Mouse (Mus musculus) limb, embryonic 15.5 days (tissue): Measurements from ENCODE around the gene Med27. TPM values are rescaled to one million over a fixed set of nuclear protein-coding genes. Genes with fewer than 3 reads are reported as not detected.

Experiments used
- ATAC-seq: fragments of 200-750 bp; cut with Nextera tagmentation; 2 replicates; pipeline ENCODE4 v1.8.0; 2017; ENCODE audit warnings: low read depth, moderate TSS enrichment; ENCODE audit not compliant: insufficient number of reproducible peaks, low FRiP score, low TSS enrichment
- H3K27ac ChIP-seq: fragments of 300-500 bp; sonication (generic); 2 replicates; pipeline ENCODE4 v1.5.1; 2015; ENCODE audit warnings: moderate library complexity, mild to moderate bottlenecking, inconsistent platforms
- H3K27me3 ChIP-seq: fragments of 300-500 bp; sonication (generic); 2 replicates; pipeline ENCODE4 v1.6.1; 2015; ENCODE audit warnings: inconsistent platforms
- H3K36me3 ChIP-seq: fragments of 300-500 bp; sonication (generic); 2 replicates; pipeline ENCODE4 v1.6.1; 2015; ENCODE audit warnings: inconsistent platforms
- H3K4me1 ChIP-seq: fragments of 300-500 bp; sonication (generic); 2 replicates; pipeline ENCODE4 v1.6.1; 2015; ENCODE audit warnings: inconsistent platforms
- H3K4me2 ChIP-seq: fragments of 300-500 bp; sonication (generic); 2 replicates; pipeline ENCODE4 v1.6.1; 2015; ENCODE audit warnings: mild to moderate bottlenecking, inconsistent platforms
- H3K4me3 ChIP-seq: fragments of 300-500 bp; sonication (generic); 2 replicates; pipeline ENCODE4 v1.5.1; 2015; ENCODE audit warnings: mild to moderate bottlenecking, inconsistent platforms
- H3K9ac ChIP-seq: fragments of 300-500 bp; sonication (generic); 2 replicates; pipeline ENCODE4 v1.6.1; 2015; ENCODE audit warnings: inconsistent platforms
- H3K9me3 ChIP-seq: fragments of 300-500 bp; sonication (generic); 2 replicates; pipeline ENCODE4 v1.6.1; 2016; ENCODE audit warnings: inconsistent platforms
- WGBS: fragments of 180-500 bp; shearing (Covaris S2); methylation state at CpG from one replicate; pipeline ENCODE4 v1.1.7; 2015; 5-methylcytosine and 5-hydroxymethylcytosine counted together
- polyA plus RNA-seq: library from polyadenylated mRNA; unstranded; fragments of >200 nt; fragmentation: Nextera tagmentation; extraction: Ambion mirVana; gene quantifications from 2 replicates; pipeline ENCODE4 v1.2.1, GENCODE M21; 2015

Med27 gene
- polyA plus RNA-seq, 1 experiment from 2014 or later, result 42.6 TPM

- ATAC-seq, result no peak
These were observed 72.8 kb downstream of the Med27 start for GRCm38 (mm10) chr2:29419434-29419833.

GRCm38 (mm10) chr2:29419946-29420345 lies 73.3 kb downstream of the Med27 start:
- Histone ChIP-seq H3K9ac (no peak overlapping the region), H3K27me3 (no peaks in the 10 kb centered on the region), H3K36me3 (no peaks in the 10 kb centered on the region), H3K4me2 (no peak overlapping the region), H3K27ac (no peak overlapping the region), H3K4me3 (no peak overlapping the region), H3K9me3 (no peaks in the 10 kb centered on the region), H3K4me1 (peaks cover 5% of the 10 kb centered on the region; the same call in 1 of the 2 replicates)
- ATAC-seq, result no peak
- 58% methylated on average over 5 of the region's 5 CpGs for WGBS

More at GRCm38 (mm10) chr2:29419434-29419833, 72.8 kb downstream of the Med27 start:
- WGBS, result 33% methylated on average over 5 of the region's 5 CpGs
- Histone ChIP-seq H3K9ac (no peak overlapping the region), H3K4me1 (peaks cover 5% of the 10 kb centered on the region; the same call in 1 of the 2 replicates), H3K36me3 (no peaks in the 10 kb centered on the region), H3K4me2 (no peak overlapping the region), H3K4me3 (no peak overlapping the region), H3K27me3 (no peaks in the 10 kb centered on the region), H3K27ac (no peak overlapping the region), H3K9me3 (no peaks in the 10 kb centered on the region)

- peaks cover 5% of the 10 kb centered on the region; the same call in 1 of the 2 replicates for H3K4me1 ChIP-seq
- H3K9ac ChIP-seq, result no peak overlapping the region
- H3K9me3 ChIP-seq, result no peaks in the 10 kb centered on the region
- H3K4me3 ChIP-seq, result no peak overlapping the region
- H3K27ac ChIP-seq, result no peak overlapping the region
- ATAC-seq, result no peak
- no peaks in the 10 kb centered on the region for H3K36me3 ChIP-seq
- no peaks in the 10 kb centered on the region for H3K27me3 ChIP-seq
- 61% methylated on average over 10 of the region's 10 CpGs for WGBS
- H3K4me2 ChIP-seq, result no peak overlapping the region
These were observed 75.7 kb downstream of the Med27 start for GRCm38 (mm10) chr2:29422126-29422840.

- H3K27ac ChIP-seq, result no peak overlapping the region
- WGBS, result 82% methylated on average over 3 of the region's 3 CpGs
- no peaks in the 10 kb centered on the region for H3K36me3 ChIP-seq
- H3K4me3 ChIP-seq, result no peak overlapping the region
- no peaks in the 10 kb centered on the region for H3K9me3 ChIP-seq
- H3K9ac ChIP-seq, result no peak overlapping the region
- H3K4me2 ChIP-seq, result no peak overlapping the region
- H3K4me1 ChIP-seq, result peaks cover 5% of the 10 kb centered on the region; the same call in 1 of the 2 replicates
- no peak for ATAC-seq
- no peaks in the 10 kb centered on the region for H3K27me3 ChIP-seq
These were observed 76.4 kb downstream of the Med27 start for GRCm38 (mm10) chr2:29423059-29423458.

- Histone ChIP-seq H3K4me2 (no peak overlapping the region), H3K27me3 (no peaks in the 10 kb centered on the region), H3K9me3 (no peaks in the 10 kb centered on the region), H3K27ac (no peak overlapping the region), H3K9ac (no peak overlapping the region), H3K4me3 (no peak overlapping the region), H3K4me1 (0 out of 2 replicates have a peak, but pooled peaks cover 2% of the 10 kb centered on the region), H3K36me3 (no peaks in the 10 kb centered on the region)
- 75% methylated on average over 2 of the region's 2 CpGs for WGBS
- ATAC-seq, result no peak
These were observed 78.8 kb downstream of the Med27 start for GRCm38 (mm10) chr2:29425386-29425785.

DNA sequence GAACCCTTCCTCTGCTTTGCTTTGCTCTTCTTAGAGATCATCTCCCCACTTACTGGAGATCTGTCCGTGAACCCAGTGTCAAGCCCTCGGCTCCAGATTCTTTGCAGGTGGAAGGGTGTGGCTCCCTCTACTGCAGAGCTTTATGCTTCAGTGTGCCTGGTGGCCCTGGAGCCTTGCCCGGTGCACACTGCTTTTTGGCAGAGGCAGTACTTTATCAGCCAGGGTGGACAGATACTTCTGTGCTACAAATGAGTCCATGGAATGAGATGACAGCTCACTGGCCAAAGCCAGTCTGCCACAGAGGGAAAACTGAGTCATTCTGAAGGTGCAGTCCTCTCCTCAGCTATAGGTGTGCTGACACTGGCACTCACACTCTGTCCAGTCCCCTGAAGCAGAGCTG lies 80.1 kb downstream of the Med27 start:
- Histone ChIP-seq H3K27me3 (no peaks in the 10 kb centered on the region), H3K27ac (no peak overlapping the region), H3K4me2 (no peak overlapping the region), H3K9me3 (no peaks in the 10 kb centered on the region), H3K4me3 (no peak overlapping the region), H3K36me3 (no peaks in the 10 kb centered on the region), H3K4me1 (0 out of 2 replicates have a peak, but pooled peaks cover 2% of the 10 kb centered on the region), H3K9ac (no peak overlapping the region)
- ATAC-seq, result no peak
- WGBS, result 78% methylated on average over 3 of the region's 3 CpGs

DNA sequence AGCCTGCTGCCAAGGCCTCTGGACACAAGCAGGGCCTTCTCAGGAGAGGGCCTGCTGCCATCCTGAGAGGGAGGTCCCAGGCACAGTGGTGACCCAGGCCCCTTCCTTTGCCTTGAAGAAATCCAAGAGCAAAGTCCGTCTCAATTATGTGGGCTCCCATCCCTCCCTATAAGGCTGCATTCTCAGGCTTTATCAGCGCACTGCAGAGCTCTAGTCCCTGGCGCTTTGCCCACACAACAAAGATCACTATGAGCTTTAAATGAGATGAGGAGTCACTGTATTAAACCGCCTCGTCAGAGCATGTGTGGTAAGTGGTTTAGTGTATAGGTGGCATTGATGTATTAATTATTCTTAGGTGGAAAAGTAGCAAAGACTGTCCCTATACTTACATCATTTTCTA lies 85.9 kb downstream of the Med27 start:
- Histone ChIP-seq H3K4me3 (no peak overlapping the region), H3K4me2 (no peak overlapping the region), H3K27me3 (no peaks in the 10 kb centered on the region), H3K9ac (no peak overlapping the region), H3K27ac (no peak overlapping the region), H3K4me1 (no peaks in the 10 kb centered on the region), H3K9me3 (no peaks in the 10 kb centered on the region), H3K36me3 (no peaks in the 10 kb centered on the region)
- no peak for ATAC-seq
- WGBS, result 71% methylated on average over 5 of the region's 5 CpGs

DNA sequence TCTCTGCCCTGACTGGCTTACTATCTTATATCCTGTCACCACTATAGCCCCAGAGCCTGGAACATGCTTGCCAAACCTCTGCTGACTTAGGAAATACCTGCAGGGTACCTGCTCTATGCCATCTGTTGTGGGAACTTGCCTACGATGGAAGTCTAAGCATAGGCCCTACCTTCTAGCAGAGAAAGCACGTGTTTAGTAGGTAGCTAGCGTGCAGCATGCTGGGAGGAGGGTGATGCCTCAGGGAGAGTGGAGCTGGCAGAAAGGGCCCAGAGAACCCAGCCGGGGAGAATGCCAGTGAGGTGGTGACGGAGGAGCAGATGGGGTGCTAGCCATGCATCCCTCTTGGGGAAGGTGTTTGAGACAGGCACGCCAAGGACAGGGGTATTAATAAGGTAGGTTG lies 89.8 kb downstream of the Med27 start:
- Histone ChIP-seq H3K27ac (no peak overlapping the region), H3K4me1 (0 out of 2 replicates have a peak, but pooled peaks cover 3% of the 10 kb centered on the region), H3K27me3 (no peaks in the 10 kb centered on the region), H3K36me3 (no peaks in the 10 kb centered on the region), H3K9me3 (no peaks in the 10 kb centered on the region), H3K4me2 (no peak overlapping the region), H3K4me3 (no peak overlapping the region), H3K9ac (no peak overlapping the region)
- ATAC-seq, result no peak
- WGBS, result 85% methylated on average over 6 of the region's 6 CpGs

- H3K27me3 ChIP-seq, result no peaks in the 10 kb centered on the region
- no peak overlapping the region for H3K4me2 ChIP-seq
- H3K27ac ChIP-seq, result no peak overlapping the region
- no peak overlapping the region for H3K4me3 ChIP-seq
- 0 out of 2 replicates have a peak, but pooled peaks cover 3% of the 10 kb centered on the region for H3K4me1 ChIP-seq
- H3K36me3 ChIP-seq, result no peaks in the 10 kb centered on the region
- no peaks in the 10 kb centered on the region for H3K9me3 ChIP-seq
- WGBS, result 79% methylated on average over 5 of the region's 5 CpGs
- ATAC-seq, result no peak
- no peak overlapping the region for H3K9ac ChIP-seq
These were observed 90.5 kb downstream of the Med27 start for GRCm38 (mm10) chr2:29437111-29437510.

GRCm38 (mm10) chr2:29437861-29438529 lies 91.4 kb downstream of the Med27 start:
- Histone ChIP-seq H3K4me3 (no peak overlapping the region), H3K36me3 (no peaks in the 10 kb centered on the region), H3K4me1 (0 out of 2 replicates have a peak, but pooled peaks cover 3% of the 10 kb centered on the region), H3K4me2 (no peak overlapping the region), H3K9ac (no peak overlapping the region), H3K27me3 (no peaks in the 10 kb centered on the region), H3K9me3 (no peaks in the 10 kb centered on the region), H3K27ac (no peak overlapping the region)
- WGBS, result 89% methylated on average over 4 of the region's 4 CpGs
- no peak for ATAC-seq

DNA sequence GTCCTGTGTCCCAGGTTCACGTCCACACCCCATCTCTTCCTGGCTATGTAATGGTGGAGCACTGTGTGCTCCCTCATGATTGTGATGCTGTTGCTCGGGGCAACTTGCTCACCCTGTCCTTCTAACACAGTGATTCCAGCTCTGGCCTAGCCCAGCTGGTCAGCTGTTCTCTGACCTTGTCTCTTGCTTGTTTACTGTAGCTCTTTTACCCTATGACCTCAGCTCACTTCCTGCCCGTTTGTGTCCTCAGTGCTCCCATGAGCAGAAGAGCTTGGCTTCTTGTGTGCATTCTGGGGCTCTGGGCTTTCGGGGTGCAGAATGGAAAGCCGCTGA lies 91.9 kb downstream of the Med27 start:
- ATAC-seq, result no peak
- Histone ChIP-seq H3K4me1 (0 out of 2 replicates have a peak, but pooled peaks cover 3% of the 10 kb centered on the region), H3K36me3 (no peaks in the 10 kb centered on the region), H3K27me3 (no peaks in the 10 kb centered on the region), H3K9me3 (no peaks in the 10 kb centered on the region), H3K4me3 (no peak overlapping the region), H3K4me2 (no peak overlapping the region), H3K9ac (no peak overlapping the region), H3K27ac (no peak overlapping the region)
- 73% methylated on average over 5 of the region's 5 CpGs for WGBS

DNA sequence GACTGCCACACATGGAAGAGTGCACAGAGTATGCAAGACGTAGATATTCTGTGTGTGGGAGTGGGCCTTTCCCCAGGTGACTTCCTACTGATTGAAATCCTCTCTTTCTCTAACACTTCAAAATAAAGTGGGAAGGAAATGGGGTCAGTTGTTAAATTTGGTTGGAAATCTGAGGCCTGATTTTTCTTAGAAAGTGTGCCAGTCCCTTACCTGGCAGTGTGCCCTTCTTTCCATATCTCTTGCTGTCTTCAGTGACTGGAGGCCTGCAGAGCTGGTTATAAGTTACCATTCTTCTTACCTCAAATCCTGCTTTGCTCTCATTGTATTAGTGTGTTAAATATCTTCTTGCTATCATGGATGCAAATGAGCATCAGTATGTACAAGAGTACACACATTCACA lies 92.4 kb downstream of the Med27 start:
- H3K27ac ChIP-seq, result no peak overlapping the region
- no peaks in the 10 kb centered on the region for H3K36me3 ChIP-seq
- H3K9ac ChIP-seq, result no peak overlapping the region
- no peaks in the 10 kb centered on the region for H3K9me3 ChIP-seq
- H3K27me3 ChIP-seq, result no peaks in the 10 kb centered on the region
- WGBS, result 69% methylated on average over 1 of the region's 1 CpGs
- no peak for ATAC-seq
- no peak overlapping the region for H3K4me3 ChIP-seq
- no peak overlapping the region for H3K4me2 ChIP-seq
- H3K4me1 ChIP-seq, result 0 out of 2 replicates have a peak, but pooled peaks cover 3% of the 10 kb centered on the region
